Mouse (Mus musculus) testis, adult 2 months (tissue): Measurements from ENCODE around the gene Gse1.

Experiments used
- CTCF ChIP-seq: fragments of 200-500 bp; IDR thresholded peaks from 2 replicates; pipeline ENCODE4 v1.5.1; 2012; ENCODE audit warnings: low read depth, mild to moderate bottlenecking, inconsistent platforms, low read length, moderate library complexity; ENCODE audit not compliant: control insufficient read depth, insufficient read depth, insufficient replicate concordance
- POLR2A ChIP-seq: fragments of 200-500 bp; IDR thresholded peaks from 2 replicates; pipeline ENCODE4 v1.6.1; 2012; ENCODE audit warnings: low read depth, mild to moderate bottlenecking, inconsistent platforms, low read length, moderate library complexity; ENCODE audit not compliant: control insufficient read depth

DNA sequence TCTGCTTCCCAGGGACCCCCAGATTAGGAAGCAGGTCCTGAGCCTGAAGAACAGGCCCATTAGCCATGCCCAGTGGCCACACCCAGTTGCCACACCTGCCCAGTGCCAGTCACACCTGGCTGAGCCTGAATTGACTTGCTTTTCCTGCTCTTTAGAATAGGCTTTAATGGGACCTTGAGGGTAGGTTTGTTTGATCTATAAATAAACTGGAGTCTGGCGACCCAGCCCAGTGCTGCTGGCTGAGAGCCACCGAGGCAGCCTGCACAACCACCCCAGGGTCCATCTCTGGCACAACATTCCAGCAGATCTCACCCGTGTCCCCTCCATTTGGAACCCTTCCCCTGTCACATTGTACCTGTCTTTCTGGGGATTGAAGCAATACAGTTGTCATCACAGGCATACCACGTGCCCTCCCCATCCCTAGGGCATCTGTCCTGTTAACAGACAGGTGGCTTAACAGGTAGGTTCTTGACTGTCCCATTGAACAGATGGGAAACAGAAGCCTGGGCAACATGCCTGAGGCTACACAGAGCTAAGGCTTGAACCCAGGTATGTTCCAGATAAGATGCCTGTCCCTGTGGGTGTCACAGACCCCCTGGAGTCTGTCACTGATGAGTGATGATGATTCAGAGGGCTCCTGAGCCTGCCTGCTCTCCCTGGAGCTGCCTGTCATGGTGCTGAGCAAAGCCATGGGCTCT lies 214.2 kb downstream of the Gse1 start:
- TF ChIP-seq POLR2A (no peak), CTCF (no peak)
